Mouse (Mus musculus) thymus, postnatal 36 days (tissue): ENCODE results near the gene Ndufv1.
A peak's percentile ranks its signal among the peaks of the same experiment; 100 is the strongest.
"Not testable (repeated sequence)": the region's sequence is repeated elsewhere in the genome, so short reads cannot be mapped to it uniquely, and the experiment has no call there.

ENCODE experiments used
- DNase-seq, 2 experiments: peaks; one replicate each; pipeline ENCODE4 v3.0.0; 2022; ENCODE audit warnings: mixed read lengths in 2 of 2

Ndufv1 gene

GRCm38 (mm10) chr19:4041500-4041899 lies 28.9 kb upstream of the Ndufv1 start:
- not testable (repeated sequence) for DNase-seq

GRCm38 (mm10) chr19:4040941-4041340 lies 28.3 kb upstream of the Ndufv1 start:
- not testable (repeated sequence) for DNase-seq

- peak; percentile 87 to 90 for DNase-seq
These were observed 25.2 kb upstream of the Ndufv1 start, which contains the start of gene Gstp1 for GRCm38 (mm10) chr19:4037788-4038232. Gstp1 (minus strand) TSS chr19:4037985.

- DNase-seq: not testable (repeated sequence)
These were observed 24.7 kb upstream of the Ndufv1 start for GRCm38 (mm10) chr19:4037154-4037787.

DNA sequence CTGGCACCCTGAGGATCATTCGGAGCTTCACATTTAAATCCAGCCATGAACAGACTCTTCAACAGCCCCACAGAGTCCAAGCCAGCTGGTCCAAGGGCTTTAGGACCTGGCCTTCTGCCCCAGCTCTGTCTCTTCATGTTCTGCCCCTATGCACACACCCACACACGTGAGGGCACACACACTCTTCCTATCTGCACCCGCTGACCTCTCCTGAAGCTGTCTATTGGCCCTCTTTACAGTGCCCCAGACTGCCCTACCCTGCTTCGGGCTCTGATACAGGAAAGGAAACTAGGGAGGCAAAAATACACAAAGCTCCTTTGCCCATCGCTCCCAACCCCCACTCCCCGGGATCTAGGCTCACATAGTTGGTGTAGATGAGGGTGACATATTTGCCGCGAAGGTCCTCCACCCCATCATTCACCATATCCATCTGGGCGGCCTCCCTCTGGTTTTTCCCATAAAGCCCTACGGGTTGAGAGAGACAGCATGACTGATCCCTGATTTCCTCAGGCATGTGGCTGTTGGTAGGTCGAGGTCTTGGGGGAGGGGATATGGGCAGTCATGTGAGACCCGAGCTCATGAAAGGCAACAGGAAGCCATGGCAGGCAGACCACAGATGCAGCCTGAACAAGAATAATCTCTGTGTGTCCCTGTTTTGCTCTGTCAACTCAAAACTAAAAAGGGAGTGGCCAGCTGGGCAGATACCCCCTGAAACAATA lies 23.9 kb upstream of the Ndufv1 start:
- no peak for DNase-seq

DNA sequence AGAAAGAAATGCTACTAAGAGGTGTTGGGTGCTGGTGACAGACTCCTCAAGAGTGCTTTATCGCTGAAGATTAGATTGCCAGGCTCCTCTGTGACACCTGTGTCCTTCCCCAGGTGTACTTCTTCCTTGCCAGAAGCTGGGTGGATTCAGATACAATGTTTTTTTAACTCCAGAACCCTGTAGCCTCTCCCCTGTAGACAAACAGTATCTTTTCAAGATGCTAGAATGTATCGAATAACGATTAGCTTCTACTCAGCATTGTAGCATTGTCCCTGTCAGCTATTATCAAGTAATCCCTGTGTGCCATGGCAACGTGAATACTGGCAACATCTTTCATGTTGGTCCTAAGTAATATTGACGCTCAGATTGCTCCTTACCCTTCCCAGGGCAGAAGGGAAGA lies 21.1 kb upstream of the Ndufv1 start:
- no peak for DNase-seq

DNA sequence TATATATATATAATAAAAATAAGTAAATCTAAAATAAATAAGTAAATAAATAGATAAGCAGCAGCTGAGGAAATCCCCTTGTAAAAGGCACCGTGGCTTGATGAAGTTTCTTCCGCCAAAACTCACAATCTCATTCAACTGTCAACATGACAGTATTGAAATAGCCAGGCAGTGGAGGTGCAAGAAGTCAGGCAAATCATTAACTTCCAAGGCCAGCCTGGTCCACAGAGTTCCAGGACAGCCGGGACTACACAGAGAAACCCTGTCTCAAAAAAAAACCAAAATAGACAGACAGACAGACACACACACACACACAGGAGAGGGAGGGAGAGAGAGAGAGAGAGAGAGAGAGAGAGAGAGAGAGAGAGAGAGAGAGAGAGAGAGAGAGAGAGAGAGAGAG lies 20.7 kb upstream of the Ndufv1 start:
- no peak for DNase-seq

DNA sequence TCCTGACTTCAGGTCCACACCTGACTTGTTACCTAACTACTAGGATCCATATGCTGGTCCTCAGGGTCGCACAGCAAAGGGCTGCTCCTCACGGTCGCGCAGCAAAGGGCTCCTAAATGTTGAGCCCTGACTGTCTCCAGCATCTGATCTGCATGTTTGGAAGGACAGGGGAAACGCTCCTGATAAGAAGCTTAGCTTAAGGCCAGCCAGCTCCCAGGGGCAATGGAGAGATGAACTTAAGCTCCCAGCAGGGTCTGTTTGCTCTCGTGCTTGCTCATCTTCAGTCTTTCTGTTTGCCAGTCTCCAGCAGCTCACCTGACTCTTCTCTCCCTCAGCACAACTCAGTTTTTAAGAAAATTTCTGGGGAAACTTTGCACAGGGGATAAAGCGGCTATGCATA lies 20.1 kb upstream of the Ndufv1 start:
- DNase-seq: no peak

GRCm38 (mm10) chr19:4027576-4027975 lies 15.0 kb upstream of the Ndufv1 start:
- no peak for DNase-seq

DNA sequence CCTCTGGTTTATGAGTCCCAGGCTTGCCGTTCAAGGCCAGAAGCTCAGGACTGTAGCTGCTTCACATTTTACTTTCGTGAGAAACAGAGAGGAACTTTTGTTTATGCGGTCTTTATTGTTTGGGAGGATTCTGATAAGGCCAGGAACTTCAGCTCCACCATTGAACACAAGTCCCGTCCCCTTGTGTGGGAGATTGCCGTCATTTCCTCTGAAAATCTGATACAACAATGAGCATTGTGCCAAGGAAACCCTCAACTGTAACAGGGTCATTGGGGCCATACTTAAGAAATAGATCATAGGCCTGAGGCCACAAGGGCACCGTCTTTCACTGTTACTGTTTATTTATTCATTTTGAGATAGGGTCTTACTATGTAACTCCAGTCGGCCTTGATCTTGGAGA lies 10.6 kb upstream of the Ndufv1 start:
- no peak for DNase-seq

- DNase-seq: peak; percentile 55 to 56
These were observed 6.4 kb upstream of the Ndufv1 start for GRCm38 (mm10) chr19:4018743-4019583.

- no peak for DNase-seq
These were observed 5.4 kb upstream of the Ndufv1 start for GRCm38 (mm10) chr19:4017921-4018587.

GRCm38 (mm10) chr19:4015635-4016034 lies 3.0 kb upstream of the Ndufv1 start:
- DNase-seq: no peak

- DNase-seq: no peak
These were observed 2.2 kb upstream of the Ndufv1 start for GRCm38 (mm10) chr19:4014802-4015201.

DNA sequence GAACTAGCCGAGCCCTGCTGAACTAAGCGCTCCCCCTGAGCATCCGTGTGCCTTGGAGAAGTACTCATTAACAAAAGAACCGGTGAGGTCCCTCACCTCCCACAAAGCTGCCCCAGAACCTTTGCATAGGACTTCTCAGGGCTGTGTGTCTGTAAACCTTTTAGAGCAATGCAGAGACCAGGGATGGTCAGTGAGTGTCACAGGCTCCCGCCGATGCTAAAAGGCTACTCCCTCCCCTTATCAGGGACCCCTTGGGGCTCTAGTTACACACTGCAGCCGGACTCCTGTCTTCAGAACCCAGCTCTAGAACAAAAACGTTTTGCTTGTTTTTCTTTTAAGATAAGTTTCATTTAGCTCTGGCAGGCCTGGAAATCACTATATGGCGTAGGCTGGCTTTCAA lies 460 bp upstream of the Ndufv1 start:
- peak in 1 of 2 experiments; percentile 24 for DNase-seq

GRCm38 (mm10) chr19:4011086-4011485 lies 1.5 kb downstream of the Ndufv1 start:
- DNase-seq: no peak

- no peak for DNase-seq
These were observed 6.6 kb downstream of the Ndufv1 start for GRCm38 (mm10) chr19:4005971-4006370.

DNA sequence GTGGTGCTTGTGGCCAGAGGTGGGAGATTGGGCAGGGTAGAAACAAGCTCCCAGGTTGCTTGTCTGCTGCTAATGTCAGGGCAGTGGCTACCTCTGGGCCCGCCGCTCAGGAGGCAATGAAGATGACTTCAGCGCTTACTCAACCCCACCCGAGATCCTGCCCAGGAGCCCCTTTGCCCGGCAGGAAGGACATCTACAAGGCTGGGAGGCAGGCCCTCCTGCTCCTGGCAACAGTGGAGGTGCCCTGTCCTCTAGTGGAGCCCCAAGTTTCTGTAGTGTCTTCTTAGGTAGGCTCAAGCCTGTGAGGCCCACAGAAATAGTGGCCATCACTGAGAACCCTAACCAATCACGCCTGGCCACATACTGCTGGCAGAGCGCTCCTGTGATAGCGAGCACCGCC lies 7.5 kb downstream of the Ndufv1 start:
- no peak for DNase-seq

DNA sequence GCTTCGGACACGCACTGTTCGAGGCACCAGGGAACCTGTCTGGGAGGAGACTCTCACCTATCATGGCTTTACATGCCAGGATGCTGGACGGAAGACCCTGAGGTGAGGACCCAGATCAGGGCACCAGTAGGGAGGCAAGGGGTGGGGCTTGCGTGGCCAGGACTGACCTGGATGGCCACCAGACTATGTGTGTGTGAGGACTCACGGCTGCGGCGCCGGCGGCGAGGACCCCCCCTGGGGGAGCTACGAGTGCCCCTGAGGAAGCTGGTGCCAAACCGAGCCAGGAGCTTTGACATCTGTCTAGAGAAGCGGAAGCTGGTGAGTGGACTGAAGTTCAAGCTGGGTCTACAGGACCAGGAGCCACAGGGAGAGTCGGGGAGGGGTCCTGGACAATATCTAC lies 8.3 kb downstream of the Ndufv1 start:
- no peak for DNase-seq

GRCm38 (mm10) chr19:4003641-4004040 lies 9.0 kb downstream of the Ndufv1 start:
- no peak for DNase-seq

DNA sequence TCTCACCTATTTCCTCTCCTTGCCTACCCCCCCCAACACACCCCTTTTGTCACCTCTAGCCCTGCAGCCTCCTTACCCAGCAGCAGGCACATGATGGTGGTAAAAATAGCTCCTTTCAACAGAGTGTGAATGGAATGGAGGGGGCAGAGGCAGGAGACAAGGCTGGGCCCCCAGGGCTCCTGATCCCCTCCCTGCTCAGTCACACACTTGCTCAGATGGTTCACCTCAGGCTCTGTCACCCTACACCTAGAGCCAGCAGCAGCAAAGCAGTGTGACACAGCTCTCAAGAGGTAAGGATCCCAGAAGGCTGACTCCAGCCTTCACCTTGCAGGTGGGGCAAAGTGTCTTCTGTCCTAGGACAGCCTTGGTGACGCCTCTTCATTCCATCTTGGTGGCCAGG lies 9.5 kb downstream of the Ndufv1 start, which contains the start of gene Doc2g:
Gene Doc2g (plus strand): TSS at position 202 of the 400 bp plus-strand sequence.
- DNase-seq: no peak

DNA sequence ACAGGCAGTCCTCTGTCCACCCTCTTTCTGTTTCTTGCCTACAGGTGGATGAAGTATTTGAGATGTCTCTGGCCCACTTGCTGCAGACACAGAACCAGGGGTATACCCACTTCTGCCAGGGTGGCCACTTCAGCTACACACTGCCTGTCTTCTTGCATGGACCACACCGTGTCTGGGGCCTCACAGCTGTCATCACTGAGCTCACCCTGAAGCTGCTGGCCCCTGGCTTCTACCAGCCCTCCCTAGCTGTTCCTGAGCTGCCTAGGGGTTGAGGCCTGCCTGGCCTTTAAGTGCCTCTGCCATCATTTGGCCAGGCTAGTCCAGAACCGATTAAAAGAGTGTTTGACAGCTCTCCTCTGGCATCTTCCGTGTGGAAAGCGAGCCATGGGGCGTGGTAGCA lies 10.9 kb downstream of the Ndufv1 start:
- no peak for DNase-seq
